8 mouse cellular contexts compared by ENCODE assay signal in the genomic region with DNA sequence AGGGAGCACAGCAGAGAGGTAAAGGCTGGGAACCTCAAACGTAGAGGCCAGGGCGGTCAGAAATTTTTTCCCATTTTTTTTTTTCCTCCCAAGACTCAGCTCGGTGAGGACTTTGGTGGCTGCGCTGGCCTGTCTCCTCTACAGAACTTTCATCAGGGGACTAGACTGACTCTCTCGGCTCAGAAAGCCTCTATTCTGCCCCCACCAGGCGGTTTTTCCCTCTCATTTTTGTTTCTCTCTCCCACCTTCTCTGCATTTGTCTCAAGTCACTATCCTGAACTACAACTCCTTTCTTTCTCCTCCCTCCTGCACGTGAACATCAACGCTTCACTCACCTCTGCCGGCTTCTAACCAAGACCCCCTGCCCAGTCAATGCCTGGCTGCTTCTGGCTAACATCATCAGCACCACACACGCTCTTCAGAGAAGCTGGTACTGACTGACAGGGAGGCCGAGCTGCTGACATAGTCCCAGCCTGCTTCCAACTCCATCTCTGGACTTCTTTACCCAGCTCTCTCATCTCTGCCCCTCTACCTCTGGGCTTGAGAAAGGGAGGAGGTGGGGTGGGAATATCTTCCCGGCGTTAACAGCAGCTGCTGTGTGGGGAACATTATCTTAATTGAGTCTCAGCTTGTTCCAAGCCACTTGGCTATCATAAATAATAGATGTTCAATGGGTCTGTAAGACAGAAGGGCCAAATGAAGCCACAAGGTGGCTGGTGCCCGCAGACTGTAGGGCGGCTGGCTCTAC.
DNase-seq lines count a peak whose midpoint lies in the region; ATAC-seq and TF ChIP-seq lines count a peak whose summit lies in the region.

No protein-coding gene starts in this region.

- H3K4me2 ChIP-seq in heart, embryonic 12.5 days: peak overlapping the region; percentile 72
- peak overlapping the region; percentile 57 for H3K4me2 ChIP-seq in limb, embryonic 11.5 days (ENCODE audit: low read depth, severe bottlenecking)

- H3K9me3 ChIP-seq in heart, embryonic 12.5 days (replicated peaks): no peaks in the 10 kb centered on the region
- no peaks in the 10 kb centered on the region for H3K9me3 ChIP-seq in E14TG2a.4 (ENCODE audit: low read length)
- no peaks in the 10 kb centered on the region for H3K9me3 ChIP-seq in limb, embryonic 11.5 days (ENCODE audit: control insufficient read depth, low read length)

- H3K9ac ChIP-seq in heart, embryonic 12.5 days: peak overlapping the region; percentile 16; the same call in 1 of the 2 replicates
- no peak overlapping the region for H3K9ac ChIP-seq in limb, embryonic 11.5 days (ENCODE audit: low read length)

- DNase-seq in heart, postnatal 25 days (ENCODE audit: low spot score): no peak
- peak; percentile 40 for DNase-seq in limb, embryonic 11.5 days (ENCODE audit: low spot score)
- peak; percentile 37 for DNase-seq in right cerebral cortex, postnatal 4 days
- DNase-seq in left cerebral cortex, adult 8-10 months (ENCODE audit: low spot score in 2 of 2): no peak
- no peak for DNase-seq in adrenal gland, postnatal 14 days

- TF ChIP-seq POLR2A in embryonic fibroblast, embryonic 13.5 days (IDR thresholded peaks at IDR 0.05; ENCODE audit: low read depth, low read length): no peak

- intact Hi-C loops in heart, postnatal 25 days (cut with DNase I): no loop called here

- no peak for ATAC-seq in heart, embryonic 12.5 days (ENCODE audit: insufficient number of reproducible peaks, low FRiP score)
- ATAC-seq in limb, embryonic 11.5 days (ENCODE audit: insufficient number of reproducible peaks, low FRiP score, low TSS enrichment, low read depth): no peak

- no peak overlapping the region for H3K27ac ChIP-seq in heart, embryonic 12.5 days (ENCODE audit: poor library complexity, severe bottlenecking)
- no peak overlapping the region for H3K27ac ChIP-seq in embryonic fibroblast, embryonic 13.5 days (ENCODE audit: insufficient read depth, low read length)
- H3K27ac ChIP-seq in limb, embryonic 11.5 days (replicated peaks; ENCODE audit: low read depth, low read length): no peak overlapping the region

- 13% methylated on average over 15 of the region's 15 CpGs for WGBS in heart, embryonic 12.5 days
- 12% methylated on average over 15 of the region's 15 CpGs for WGBS in limb, embryonic 11.5 days

- H3K36me3 ChIP-seq in heart, embryonic 12.5 days: no peaks in the 10 kb centered on the region
- H3K36me3 ChIP-seq in E14TG2a.4 (ENCODE audit: insufficient read depth, low read length): no peaks in the 10 kb centered on the region
- no peaks in the 10 kb centered on the region for H3K36me3 ChIP-seq in limb, embryonic 11.5 days (ENCODE audit: control insufficient read depth, insufficient read depth, low read length)

- peak overlapping the region; percentile 37 for H3K4me3 ChIP-seq in heart, embryonic 12.5 days
- peak overlapping the region; percentile 66 for H3K4me3 ChIP-seq in E14TG2a.4 (replicated peaks; ENCODE audit: low read length)
- H3K4me3 ChIP-seq in embryonic fibroblast, embryonic 13.5 days (ENCODE audit: insufficient read depth, low read length): peak overlapping the region; percentile 35; the same call in 1 of the 2 replicates
- peak overlapping the region; percentile 18 for H3K4me3 ChIP-seq in limb, embryonic 11.5 days (ENCODE audit: low read depth, low read length)

- peaks cover 12% of the 10 kb centered on the region for H3K4me1 ChIP-seq in heart, embryonic 12.5 days (replicated peaks)
- peaks cover 30% of the 10 kb centered on the region for H3K4me1 ChIP-seq in E14TG2a.4 (replicated peaks; ENCODE audit: low read depth, low read length)
- no peaks in the 10 kb centered on the region for H3K4me1 ChIP-seq in embryonic fibroblast, embryonic 13.5 days (ENCODE audit: control insufficient read depth, insufficient read depth, low read length)
- H3K4me1 ChIP-seq in limb, embryonic 11.5 days (ENCODE audit: control insufficient read depth, insufficient read depth, low read length): no peaks in the 10 kb centered on the region

- TF ChIP-seq CTCF in E14TG2a.4 (conservative IDR thresholded peaks at IDR 0.05; ENCODE audit: low read length): no peak
- no peak for TF ChIP-seq CTCF in embryonic fibroblast, embryonic 13.5 days (IDR thresholded peaks at IDR 0.05; ENCODE audit: borderline replicate concordance, insufficient read depth, low read length)

- H3K27me3 ChIP-seq in heart, embryonic 12.5 days (replicated peaks): peaks cover 80% of the 10 kb centered on the region
- peaks cover 57% of the 10 kb centered on the region for H3K27me3 ChIP-seq in E14TG2a.4 (ENCODE audit: insufficient read depth, low read length)
- peaks cover 2% of the 10 kb centered on the region; the same call in 1 of the 2 replicates for H3K27me3 ChIP-seq in limb, embryonic 11.5 days (ENCODE audit: control insufficient read depth, insufficient read depth, low read length)

Comparison
In these comparisons a context has a peak if more than half of its experiments do, and no peak if none do; other contexts are left out.
1. DNase-seq: peak in limb, embryonic 11.5 days (single experiment) and right cerebral cortex, postnatal 4 days (single experiment); none in heart, postnatal 25 days (single experiment), left cerebral cortex, adult 8-10 months (0 of 2) and adrenal gland, postnatal 14 days (single experiment).
2. Peak in every context shown above with its lines, with median percentiles within 50 percentile points of each other: H3K4me3 ChIP-seq.